Mouse (Mus musculus) kidney, postnatal 0 days (tissue): ENCODE measurements around the gene Rhbdl1. TPM values are rescaled to one million over a fixed set of nuclear protein-coding genes. Genes with fewer than 3 reads are reported as not detected.

Experiments
- ATAC-seq: fragments of 200-750 bp; cut with Nextera tagmentation; replicated peaks from 2 replicates; pipeline ENCODE4 v1.8.0; 2017; ENCODE audit warnings: low read depth, moderate number of reproducible peaks, moderate TSS enrichment, moderate library complexity; ENCODE audit not compliant: low FRiP score
- DNase-seq: peaks from one replicate; pipeline ENCODE4 v3.0.0-alpha.2; 2016; ENCODE audit warnings: low spot score
- H3K27ac ChIP-seq: fragments of 300-500 bp; sonication (generic); 2 replicates; pipeline ENCODE4 v1.5.1; 2014; ENCODE audit warnings: mild to moderate bottlenecking
- H3K27me3 ChIP-seq: fragments of 300-500 bp; sonication (generic); 2 replicates; pipeline ENCODE4 v1.6.1; 2014; ENCODE audit warnings: low read length, mixed read lengths; ENCODE audit not compliant: insufficient read depth
- H3K36me3 ChIP-seq: fragments of 300-500 bp; sonication (generic); 2 replicates; pipeline ENCODE4 v1.6.1; 2014; ENCODE audit warnings: low read length, mixed read lengths; ENCODE audit not compliant: insufficient read depth
- H3K4me1 ChIP-seq: fragments of 300-500 bp; sonication (generic); replicated peaks from 2 replicates; pipeline ENCODE4 v1.6.1; 2014; ENCODE audit warnings: antibody characterized with exemption, low read length, mixed read lengths; ENCODE audit not compliant: insufficient read depth
- H3K4me2 ChIP-seq: fragments of 300-500 bp; sonication (generic); 2 replicates; pipeline ENCODE4 v1.6.1; 2014; ENCODE audit warnings: mild to moderate bottlenecking, low read length, moderate library complexity, mixed read lengths
- H3K4me3 ChIP-seq: fragments of 300-500 bp; sonication (generic); replicated peaks from 2 replicates; pipeline ENCODE4 v1.5.1; 2014; ENCODE audit warnings: low read depth, low read length
- H3K9ac ChIP-seq: fragments of 300-500 bp; sonication (generic); 2 replicates; pipeline ENCODE4 v1.6.1; 2014; ENCODE audit warnings: low read depth, low read length
- H3K9me3 ChIP-seq: fragments of 300-500 bp; sonication (generic); replicated peaks from 2 replicates; pipeline ENCODE4 v1.6.1; 2016; ENCODE audit warnings: low read length, inconsistent platforms, mixed read lengths
- CTCF ChIP-seq: IDR thresholded peaks from 2 replicates; pipeline ENCODE4 v1.5.1; 2016; ENCODE audit warnings: antibody characterized with exemption, low read depth, mild to moderate bottlenecking, moderate library complexity
- WGBS: fragments of 180-500 bp; shearing (Covaris S2); extraction: QIAGEN DNeasy Blood & Tissue Kit; methylation state at CpG from one replicate; pipeline ENCODE4 v1.1.7; 2014; 5-methylcytosine and 5-hydroxymethylcytosine counted together
- polyA plus RNA-seq: library from polyadenylated mRNA; unstranded; fragments of >200 nt; fragmentation: Nextera tagmentation; extraction: Ambion mirVana; gene quantifications from 2 replicates; pipeline ENCODE4 v1.2.1, GENCODE M21; 2015

Gene Rhbdl1
- polyA plus RNA-seq, 1 experiment from 2014 or later = 3.9 TPM

DNA sequence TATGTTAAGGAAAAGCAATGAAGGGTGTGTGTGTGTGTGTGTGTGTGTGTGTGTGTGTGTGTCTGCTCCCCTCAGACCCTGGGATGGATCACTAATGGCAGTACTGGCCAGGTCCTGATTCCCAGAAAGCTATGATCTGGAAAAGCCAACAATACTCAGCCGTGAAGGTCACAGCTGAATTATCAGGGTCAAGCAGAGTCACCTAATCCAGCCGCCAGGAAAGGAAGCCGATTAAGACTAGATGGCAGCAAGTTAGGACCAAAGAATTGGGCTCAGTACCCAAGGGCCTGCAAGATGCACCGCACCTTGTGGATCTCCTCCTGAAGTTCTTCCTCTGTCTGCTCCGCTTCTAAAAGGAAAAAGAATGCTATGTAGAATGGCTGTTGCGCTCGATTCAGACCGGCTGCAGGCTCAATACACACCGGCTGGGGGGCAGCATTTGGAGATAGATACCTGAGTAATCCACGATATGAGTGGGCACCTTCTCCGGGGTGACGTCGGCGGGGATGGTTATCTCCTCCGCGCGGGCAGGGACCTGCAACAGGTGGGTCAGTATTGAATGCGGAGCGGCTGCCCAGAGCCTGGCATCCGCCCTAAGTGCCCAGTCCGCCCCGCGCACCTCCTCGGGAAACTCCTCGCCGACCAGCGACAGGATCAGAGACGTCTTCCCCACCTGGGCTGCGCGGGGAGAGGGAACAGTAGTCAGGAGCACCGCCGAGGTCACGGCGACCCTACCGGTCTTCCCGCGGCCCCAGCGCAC is 6.7 kb upstream of the Rhbdl1 start:
- Histone ChIP-seq H3K27ac (peak overlapping the region; percentile 89), H3K4me1 (peaks cover 5% of the 10 kb centered on the region), H3K9me3 (no peaks in the 10 kb centered on the region), H3K36me3 (peaks cover 38% of the 10 kb centered on the region), H3K27me3 (no peaks in the 10 kb centered on the region), H3K9ac (peak overlapping the region; percentile 84), H3K4me2 (peak overlapping the region; percentile 98), H3K4me3 (peak overlapping the region; percentile 86)
- no peak for TF ChIP-seq CTCF
- whole genome bisulfite sequencing = 1% methylated on average over 31 of the region's 38 CpGs
- peak; percentile 15 for ATAC-seq
- peak; percentile 39 for DNase-seq

DNA sequence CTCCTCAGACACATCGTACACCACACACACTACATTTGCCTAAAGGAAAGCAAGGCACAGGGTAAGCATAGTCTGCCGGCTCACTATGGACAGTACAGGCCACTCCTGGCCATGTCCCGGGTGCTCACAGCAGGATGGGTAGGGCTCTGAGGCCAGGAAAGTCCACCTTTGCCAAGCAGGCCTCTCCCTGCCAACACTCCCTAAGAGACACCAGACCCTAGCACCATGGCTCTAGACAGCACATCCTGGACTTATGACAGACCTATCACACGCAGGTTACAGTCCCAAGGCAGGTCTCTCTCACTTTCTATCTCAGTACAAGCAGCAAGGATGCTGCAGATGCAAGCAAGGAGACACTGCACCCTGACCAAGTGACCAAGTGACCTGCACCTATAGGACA is 6.0 kb upstream of the Rhbdl1 start:
- Histone ChIP-seq H3K27ac (0 out of 2 replicates have a peak overlapping the region, but pooled peaks have one; percentile 89), H3K27me3 (no peaks in the 10 kb centered on the region), H3K36me3 (peaks cover 36% of the 10 kb centered on the region), H3K9me3 (no peaks in the 10 kb centered on the region), H3K4me1 (peaks cover 5% of the 10 kb centered on the region), H3K4me3 (peak overlapping the region; percentile 86; the same call in 1 of the 2 replicates), H3K9ac (peak overlapping the region; percentile 84; the same call in 1 of the 2 replicates), H3K4me2 (peak overlapping the region; percentile 98)
- WGBS = 89% methylated on average over 4 of the region's 4 CpGs
- no peak for ATAC-seq
- TF ChIP-seq CTCF = no peak
- no peak for DNase-seq

DNA sequence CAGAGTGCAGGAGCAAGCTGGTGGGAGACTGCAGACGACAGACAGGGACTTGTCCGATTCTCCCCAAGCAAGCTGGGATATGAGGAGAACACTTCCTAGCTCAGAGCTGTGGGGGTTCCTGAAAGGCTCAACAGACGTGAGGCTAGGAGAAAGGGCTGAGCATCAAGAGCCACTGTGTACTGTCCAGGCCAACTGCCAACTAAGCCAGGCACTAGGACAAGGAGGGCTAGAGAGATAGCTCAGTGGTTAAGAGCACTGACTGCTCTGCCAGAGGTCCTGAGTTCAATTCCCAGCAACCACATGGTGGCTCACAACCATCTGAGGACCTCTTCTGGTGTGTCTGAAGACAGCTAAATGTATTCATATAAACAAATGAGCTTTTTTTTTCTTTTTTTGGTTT is 5.4 kb upstream of the Rhbdl1 start:
- ATAC-seq (no peak), DNase-seq (no peak)
- 75% methylated on average over 3 of the region's 3 CpGs for WGBS
- H3K4me3 ChIP-seq = no peak overlapping the region
- H3K36me3 ChIP-seq = peaks cover 36% of the 10 kb centered on the region
- no peak overlapping the region for H3K4me2 ChIP-seq
- H3K4me1 ChIP-seq = peaks cover 5% of the 10 kb centered on the region
- no peaks in the 10 kb centered on the region for H3K27me3 ChIP-seq
- H3K9ac ChIP-seq = no peak overlapping the region
- H3K9me3 ChIP-seq = no peaks in the 10 kb centered on the region
- TF ChIP-seq CTCF = no peak
- no peak overlapping the region for H3K27ac ChIP-seq

DNA sequence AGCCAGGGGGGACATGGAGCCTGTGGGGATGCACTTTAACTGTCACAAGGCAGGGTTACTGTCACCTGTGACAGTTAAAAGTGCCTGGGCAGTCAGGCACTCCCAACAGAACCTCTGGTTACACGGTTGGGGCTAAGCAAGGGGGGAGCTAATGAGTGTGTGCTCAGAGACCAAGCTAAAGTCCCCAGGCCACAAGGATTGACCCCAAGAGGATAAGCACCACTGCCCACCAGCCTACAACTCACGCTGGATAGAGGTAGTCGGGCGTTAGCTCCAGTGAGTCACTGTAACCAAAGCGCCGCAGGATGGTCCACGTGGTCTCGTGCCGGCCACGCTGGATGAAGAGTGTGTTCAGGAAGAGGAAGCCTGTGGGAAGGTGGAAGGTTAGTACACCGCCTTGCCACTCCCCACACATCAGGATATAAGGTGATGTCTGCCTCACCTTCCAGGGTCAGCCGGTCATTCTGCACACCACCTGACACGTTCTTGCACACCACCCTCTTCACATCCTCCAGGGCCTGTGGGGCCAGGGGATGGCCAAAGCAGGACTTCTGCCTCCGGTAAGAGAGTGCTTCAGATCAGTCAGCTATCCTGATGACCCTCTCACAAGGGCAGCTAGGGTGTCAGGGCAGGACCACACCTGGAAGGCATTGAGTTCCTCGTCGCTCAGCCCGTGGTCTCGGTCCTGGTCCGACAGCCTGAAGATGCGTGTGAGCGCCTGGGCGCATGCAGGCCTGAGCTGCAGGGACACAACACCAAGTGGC is 4.2 kb upstream of the Rhbdl1 start, which contains the start of gene Gm20683:
Gene Gm20683 (minus strand): TSS at position 647 of the 764 bp plus-strand sequence.
- 89% methylated on average over 22 of the region's 22 CpGs for WGBS
- no peaks in the 10 kb centered on the region for H3K9me3 ChIP-seq

DNA sequence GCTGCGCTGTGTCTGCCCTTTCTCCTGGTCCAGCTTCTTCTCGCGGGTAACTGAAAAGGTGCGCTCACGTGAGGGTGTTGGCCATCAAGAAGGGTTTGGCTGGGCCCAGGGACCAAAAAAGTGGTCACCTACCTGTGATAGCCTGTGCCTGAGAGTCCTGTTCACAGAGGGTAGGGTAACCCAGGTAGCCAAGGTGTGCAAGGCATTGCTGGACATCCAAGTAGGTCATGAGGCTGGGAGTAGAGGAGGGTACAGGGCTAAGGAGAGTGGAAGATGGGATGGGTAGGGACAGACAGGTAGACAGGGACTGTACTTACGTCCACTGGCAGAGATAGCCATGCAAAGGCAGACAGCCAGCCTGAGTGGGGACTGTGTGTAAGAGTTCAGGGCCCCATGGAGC is 3.4 kb upstream of the Rhbdl1 start:
- Histone ChIP-seq H3K4me1 (peaks cover 23% of the 10 kb centered on the region), H3K36me3 (peaks cover 36% of the 10 kb centered on the region), H3K27me3 (no peaks in the 10 kb centered on the region), H3K27ac (no peak overlapping the region), H3K4me2 (no peak overlapping the region), H3K4me3 (no peak overlapping the region), H3K9me3 (no peaks in the 10 kb centered on the region), H3K9ac (no peak overlapping the region)
- DNase-seq (no peak), ATAC-seq (no peak)
- WGBS = 96% methylated on average over 6 of the region's 6 CpGs
- no peak for TF ChIP-seq CTCF

More for the DNA sequence above, 4.2 kb upstream of the Rhbdl1 start, which contains the start of gene Gm20683:
- peaks cover 16% of the 10 kb centered on the region for H3K4me1 ChIP-seq
- TF ChIP-seq CTCF = no peak
- no peak within 1 kb of the TSS for H3K9ac ChIP-seq
- H3K27ac ChIP-seq = no peak within 1 kb of the TSS
- no peak for DNase-seq
- ATAC-seq = no peak
- H3K4me2 ChIP-seq = no peak within 1 kb of the TSS
- no peak within 1 kb of the TSS for H3K4me3 ChIP-seq
- H3K36me3 ChIP-seq = peaks cover 36% of the 10 kb centered on the region
- H3K27me3 ChIP-seq = no peaks in the 10 kb centered on the region

DNA sequence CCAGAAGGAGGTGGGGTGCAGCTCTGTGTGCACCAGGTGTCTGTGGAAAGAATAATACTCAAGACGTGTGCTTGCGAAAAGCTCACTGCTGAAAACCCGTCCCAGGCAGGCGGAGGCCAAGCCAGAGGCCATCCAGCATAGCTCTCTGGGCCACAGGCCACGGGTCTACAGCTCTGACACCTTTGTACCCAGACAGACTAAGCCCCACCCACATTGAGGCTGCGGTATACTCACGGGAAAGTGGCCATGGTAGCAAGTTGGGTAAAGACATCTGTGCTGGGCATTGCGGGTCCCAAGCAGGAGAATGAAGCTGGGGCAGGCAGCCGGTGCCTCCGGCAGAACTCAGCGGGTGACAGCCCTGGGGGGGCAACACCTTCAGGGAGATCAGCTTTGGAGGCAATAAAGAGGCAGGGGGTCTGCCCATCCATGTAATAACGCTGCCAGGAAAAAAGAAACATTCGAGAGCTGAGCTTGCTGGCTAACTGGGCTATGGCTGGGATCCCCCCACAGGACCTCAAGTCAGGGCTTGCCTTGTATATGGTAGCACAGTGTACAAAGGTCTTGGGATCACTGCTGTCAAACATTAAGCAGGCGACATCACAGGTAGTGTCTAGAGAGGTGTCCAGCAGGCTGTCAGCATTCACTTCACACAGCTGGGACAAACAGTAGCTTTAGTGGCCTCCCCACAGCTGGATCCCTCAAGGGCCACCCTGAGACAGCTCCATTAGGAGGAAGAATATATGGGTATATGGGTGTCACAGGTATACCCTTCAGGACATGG is 2.5 kb upstream of the Rhbdl1 start:
- no peak for TF ChIP-seq CTCF
- ATAC-seq (no peak), DNase-seq (no peak)
- no peak overlapping the region for H3K4me3 ChIP-seq
- H3K27ac ChIP-seq = peak overlapping the region; percentile 26; the same call in 1 of the 2 replicates
- peaks cover 32% of the 10 kb centered on the region for H3K4me1 ChIP-seq
- H3K36me3 ChIP-seq = peaks cover 40% of the 10 kb centered on the region
- H3K27me3 ChIP-seq = no peaks in the 10 kb centered on the region
- H3K4me2 ChIP-seq = no peak overlapping the region
- WGBS = 79% methylated on average over 14 of the region's 14 CpGs
- H3K9ac ChIP-seq = no peak overlapping the region
- H3K9me3 ChIP-seq = no peaks in the 10 kb centered on the region
